Mouse (Mus musculus) spleen, adult 2 months (tissue): Measurements from ENCODE around the gene BC052040.

Experiments used
- CTCF ChIP-seq: fragments of 200-500 bp; IDR thresholded peaks from 2 replicates; pipeline ENCODE4 v1.5.1; 2011; ENCODE audit warnings: mild to moderate bottlenecking, inconsistent platforms; ENCODE audit not compliant: insufficient read depth, insufficient read length, insufficient replicate concordance; ENCODE audit errors: extremely low read depth
- POLR2A ChIP-seq: fragments of 200-500 bp; IDR thresholded peaks from 2 replicates; pipeline ENCODE4 v1.6.1; 2011; ENCODE audit warnings: low read depth, low read length, inconsistent platforms

DNA sequence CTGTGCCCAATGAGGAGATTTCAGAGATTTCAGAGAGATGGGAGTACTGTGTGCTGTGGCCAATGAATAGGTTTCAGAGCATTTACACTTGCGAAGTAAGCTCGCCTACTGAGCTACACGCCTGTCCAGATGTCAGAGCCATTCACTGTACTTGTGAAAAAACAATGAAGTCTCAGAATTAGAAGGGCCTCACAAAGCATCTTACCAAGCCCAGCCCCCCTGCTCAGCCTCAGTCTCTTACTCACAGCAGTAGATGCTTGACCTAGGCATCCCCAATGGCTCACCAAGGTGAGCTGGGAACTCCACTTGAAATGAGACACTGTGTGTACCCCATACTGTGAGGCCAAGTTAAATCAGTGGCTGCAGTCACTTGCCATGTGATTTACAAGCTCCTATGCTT, 166.1 kb downstream of the BC052040 start:
- TF ChIP-seq CTCF (no peak), POLR2A (no peak)
